Mouse (Mus musculus) liver, adult 2 months (tissue): ENCODE measurements around the gene Epha6.

Experiments used
- CTCF ChIP-seq: fragments of 200-500 bp; IDR thresholded peaks from 2 replicates; pipeline ENCODE4 v1.5.1; 2011; ENCODE audit warnings: low read depth, low read length, control low read depth
- POLR2A ChIP-seq: fragments of 200-500 bp; IDR thresholded peaks from 2 replicates; pipeline ENCODE4 v1.6.1; 2011; ENCODE audit warnings: low read length, control low read depth; ENCODE audit not compliant: insufficient read depth; ENCODE audit errors: extremely low read depth

DNA sequence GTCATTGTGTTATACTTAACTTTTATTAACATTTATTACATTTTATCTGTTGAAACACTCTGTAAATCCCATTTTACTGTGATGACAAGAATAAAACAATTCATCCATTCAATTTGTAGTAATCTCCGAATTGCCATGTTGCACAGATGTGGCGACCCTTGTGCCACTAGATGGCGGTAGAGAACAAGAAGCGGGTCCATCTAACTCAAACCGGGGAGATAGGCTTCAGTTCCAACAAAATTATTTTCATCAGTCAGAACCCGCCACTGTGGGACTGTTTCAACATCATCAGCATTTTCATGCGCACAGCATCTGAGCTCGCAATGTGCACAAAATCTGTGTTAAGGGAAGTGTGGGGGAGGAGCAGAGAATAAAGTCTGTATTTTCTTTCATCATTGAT, 921.9 kb downstream of the Epha6 start:
- peak; percentile 72; the same call in 1 of the 2 replicates for TF ChIP-seq CTCF
- no peak for TF ChIP-seq POLR2A
